Mouse (Mus musculus) hindlimb bud, embryonic 11.5 days (tissue): ENCODE data around the gene Rnf11.

Experiments
- DNase-seq: peaks from one replicate; pipeline ENCODE4 v3.0.0-alpha.2; 2012; ENCODE audit warnings: low read depth, low spot score; ENCODE audit errors: extremely low spot score

Rnf11 gene

DNA sequence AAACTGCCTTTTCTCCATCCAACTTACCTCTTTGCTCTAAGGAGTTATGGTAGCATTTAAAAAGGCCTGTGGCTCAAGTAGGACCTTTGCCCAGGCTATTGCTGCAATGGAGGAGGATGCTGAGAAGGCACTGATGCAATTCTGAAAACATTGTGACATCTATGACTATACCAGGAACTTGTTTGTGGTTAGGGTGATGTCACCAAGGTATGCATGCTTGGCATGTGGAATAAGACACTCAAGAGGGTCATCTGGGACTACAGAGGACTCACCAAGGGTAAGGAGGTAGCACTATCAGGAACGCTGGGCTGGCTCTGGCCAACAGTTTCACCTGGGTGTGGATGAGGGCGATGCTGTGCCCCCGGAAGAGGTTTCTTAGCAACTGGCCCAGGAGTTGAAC lies at the start of gene Rnf11:
TSS of gene Rnf11 (minus strand) at position 108 of the 400 bp plus-strand sequence.
- DNase-seq, result no peak

DNA sequence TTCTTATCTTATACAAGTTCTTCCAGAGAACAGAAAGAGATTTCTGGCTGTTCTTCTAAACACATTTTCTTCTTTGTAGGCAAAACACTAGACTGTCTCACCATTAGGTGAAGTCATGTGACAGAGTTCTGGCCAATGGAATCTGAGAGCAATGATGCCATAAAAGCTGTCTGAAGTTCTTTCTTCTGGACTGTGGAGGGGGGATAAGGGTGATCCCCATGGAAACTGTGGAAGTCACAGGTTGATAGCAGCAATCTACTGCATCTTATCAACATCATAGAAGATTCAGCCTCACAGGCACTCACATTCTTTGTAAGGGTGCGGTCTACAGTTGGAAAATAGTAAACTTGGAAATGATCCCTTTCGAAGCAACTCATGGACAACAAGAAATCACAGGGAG lies 46.6 kb upstream of the Rnf11 start, which contains the start of gene 4930522H14Rik:
TSS of gene 4930522H14Rik (minus strand) at position 187 of the 400 bp plus-strand sequence.
- no peak for DNase-seq

GRCm38 (mm10) chr4:109530245-109530816 lies 45.8 kb upstream of the Rnf11 start:
- DNase-seq, result no peak

DNA sequence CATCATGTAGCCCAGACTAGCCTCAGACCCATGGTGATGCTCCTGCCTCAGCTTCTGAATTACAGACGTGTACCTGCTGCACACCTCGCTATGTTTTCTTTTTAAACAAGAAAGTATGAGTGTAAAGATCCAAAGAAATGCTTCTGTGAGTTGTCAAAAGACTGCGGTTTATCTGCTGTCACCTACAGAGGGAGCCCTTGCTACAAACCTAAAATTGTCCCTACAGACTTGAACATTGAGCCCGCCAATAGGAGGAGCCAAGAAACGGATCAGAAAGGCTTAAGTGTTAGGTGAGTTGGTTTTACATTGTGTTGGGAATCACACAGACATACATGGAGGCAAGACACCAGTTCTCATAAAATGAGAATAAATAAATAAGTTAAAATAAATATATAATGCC lies 20.4 kb upstream of the Rnf11 start:
- DNase-seq, result peak; percentile 56

DNA sequence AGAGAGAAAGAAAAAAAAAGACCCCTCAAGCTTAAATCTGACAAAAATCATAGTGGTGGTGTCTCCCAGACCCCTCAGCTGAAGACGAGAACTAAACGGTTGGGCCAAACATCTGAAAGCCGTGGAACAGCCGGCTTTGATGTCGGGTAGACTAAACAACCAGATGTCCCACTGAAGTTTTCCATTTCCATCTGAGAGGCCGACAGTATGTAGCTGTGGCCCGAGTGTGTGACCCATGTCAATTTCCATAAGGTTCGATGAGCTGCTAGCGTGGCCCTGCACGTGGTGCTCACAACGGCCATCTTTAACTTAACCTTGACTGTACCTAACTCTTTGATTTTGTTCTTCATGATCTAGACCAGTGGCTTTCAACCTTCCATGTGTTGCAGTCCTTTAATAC lies 13.9 kb upstream of the Rnf11 start:
- DNase-seq, result no peak

DNA sequence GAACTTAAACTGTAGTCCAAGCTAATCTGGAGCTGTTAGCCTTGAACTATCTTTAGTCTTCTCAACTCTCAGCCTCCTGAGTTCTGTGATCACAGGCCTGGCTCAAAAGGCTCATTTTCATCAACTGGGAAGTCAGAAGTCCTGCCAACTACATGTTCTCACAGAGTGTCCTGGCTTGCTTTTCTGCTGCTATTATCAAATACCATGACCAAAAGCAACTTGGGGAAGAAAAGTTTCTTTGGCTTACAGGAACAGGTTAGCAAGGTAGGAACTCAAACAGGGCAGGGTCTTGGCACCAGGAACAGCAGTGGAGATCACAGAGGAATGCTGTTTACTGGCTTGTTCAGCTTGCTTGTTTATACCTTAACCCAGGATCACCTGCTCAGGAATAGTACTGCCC lies 9.1 kb upstream of the Rnf11 start:
- DNase-seq, result no peak

DNA sequence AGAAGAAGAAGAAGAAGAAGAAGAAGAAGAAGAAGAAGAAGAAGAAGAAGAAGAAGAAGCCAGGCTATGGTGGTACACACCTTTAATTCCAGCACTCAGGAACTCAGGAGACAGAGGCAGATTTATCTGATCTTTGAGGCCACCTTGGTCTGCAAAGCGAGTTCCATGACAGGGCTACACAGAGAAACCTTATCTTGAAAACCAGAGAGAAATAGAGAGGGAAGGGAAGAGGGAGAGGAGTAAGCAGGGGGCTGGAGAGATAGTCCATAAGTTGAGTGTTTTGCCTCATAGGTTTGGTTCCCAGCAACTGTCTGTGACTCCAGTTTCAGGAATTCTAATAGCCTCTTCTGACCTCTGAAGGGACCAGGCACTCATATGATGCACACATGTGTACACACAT lies 4.3 kb upstream of the Rnf11 start:
- DNase-seq, result no peak

DNA sequence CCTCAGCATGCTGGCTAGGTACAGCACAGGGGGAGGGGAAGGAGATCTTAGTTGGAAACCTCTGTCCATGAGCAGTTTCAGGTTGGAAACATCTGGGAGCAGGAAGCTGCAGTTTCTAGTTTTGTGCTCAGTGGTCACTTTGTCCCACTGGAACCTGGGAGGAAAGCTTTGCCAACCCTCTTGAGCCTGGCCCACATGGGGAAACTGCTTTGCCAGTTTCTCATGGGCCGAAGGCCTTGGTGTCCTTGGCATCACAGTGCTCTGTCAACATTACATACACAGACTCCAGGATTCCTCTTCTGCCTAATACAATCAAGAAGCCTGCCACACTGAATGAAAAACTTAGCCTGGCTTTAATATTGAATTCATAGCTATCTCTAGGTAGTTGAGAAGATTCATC lies 1.8 kb downstream of the Rnf11 start:
- DNase-seq, result no peak

DNA sequence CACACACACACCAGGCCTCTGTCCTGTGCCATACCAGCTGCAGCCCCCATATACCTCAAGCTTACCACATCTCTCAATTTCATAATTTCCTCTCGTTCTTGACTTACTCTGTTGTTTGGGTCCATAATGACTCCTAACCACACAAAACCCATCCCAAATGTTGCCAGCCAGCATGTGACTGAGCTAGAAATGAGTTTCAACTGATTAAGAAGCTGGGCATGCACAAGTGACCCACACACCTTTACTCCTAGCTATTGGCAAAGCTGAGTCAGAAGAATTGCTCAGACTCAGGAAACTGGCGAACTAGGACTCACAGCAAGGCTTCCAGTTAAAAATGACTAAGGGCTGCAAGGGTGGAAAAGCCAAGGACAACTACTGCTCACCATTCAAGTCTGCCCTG lies 3.1 kb downstream of the Rnf11 start:
- no peak for DNase-seq

- DNase-seq, result no peak
Measured at GRCm38 (mm10) chr4:109477454-109477853, 7.1 kb downstream of the Rnf11 start.

DNA sequence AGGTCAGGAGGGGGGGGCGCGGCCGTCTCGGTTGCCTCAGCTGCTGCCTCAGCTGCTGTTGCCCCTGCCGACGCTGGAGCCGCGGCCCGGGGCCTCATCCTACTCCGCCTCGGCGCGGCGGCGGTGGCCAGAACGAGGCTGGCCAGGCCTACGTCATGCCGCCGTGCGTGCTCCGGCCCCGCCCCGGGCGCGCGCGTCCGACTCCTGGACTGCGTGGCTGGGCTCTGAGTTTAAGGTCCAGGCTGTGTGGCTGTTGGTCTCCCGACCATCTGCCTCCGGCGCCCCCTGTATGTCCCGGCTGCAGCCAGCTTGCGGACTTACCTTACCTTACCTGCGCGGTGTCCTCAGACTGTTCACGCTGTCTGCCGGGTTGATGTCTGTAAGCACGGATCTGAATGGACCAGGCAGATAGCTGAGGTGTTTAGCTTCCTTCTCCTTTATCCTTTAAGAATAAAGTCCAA lies 7.9 kb downstream of the Rnf11 start:
- peak; percentile 37 for DNase-seq

DNA sequence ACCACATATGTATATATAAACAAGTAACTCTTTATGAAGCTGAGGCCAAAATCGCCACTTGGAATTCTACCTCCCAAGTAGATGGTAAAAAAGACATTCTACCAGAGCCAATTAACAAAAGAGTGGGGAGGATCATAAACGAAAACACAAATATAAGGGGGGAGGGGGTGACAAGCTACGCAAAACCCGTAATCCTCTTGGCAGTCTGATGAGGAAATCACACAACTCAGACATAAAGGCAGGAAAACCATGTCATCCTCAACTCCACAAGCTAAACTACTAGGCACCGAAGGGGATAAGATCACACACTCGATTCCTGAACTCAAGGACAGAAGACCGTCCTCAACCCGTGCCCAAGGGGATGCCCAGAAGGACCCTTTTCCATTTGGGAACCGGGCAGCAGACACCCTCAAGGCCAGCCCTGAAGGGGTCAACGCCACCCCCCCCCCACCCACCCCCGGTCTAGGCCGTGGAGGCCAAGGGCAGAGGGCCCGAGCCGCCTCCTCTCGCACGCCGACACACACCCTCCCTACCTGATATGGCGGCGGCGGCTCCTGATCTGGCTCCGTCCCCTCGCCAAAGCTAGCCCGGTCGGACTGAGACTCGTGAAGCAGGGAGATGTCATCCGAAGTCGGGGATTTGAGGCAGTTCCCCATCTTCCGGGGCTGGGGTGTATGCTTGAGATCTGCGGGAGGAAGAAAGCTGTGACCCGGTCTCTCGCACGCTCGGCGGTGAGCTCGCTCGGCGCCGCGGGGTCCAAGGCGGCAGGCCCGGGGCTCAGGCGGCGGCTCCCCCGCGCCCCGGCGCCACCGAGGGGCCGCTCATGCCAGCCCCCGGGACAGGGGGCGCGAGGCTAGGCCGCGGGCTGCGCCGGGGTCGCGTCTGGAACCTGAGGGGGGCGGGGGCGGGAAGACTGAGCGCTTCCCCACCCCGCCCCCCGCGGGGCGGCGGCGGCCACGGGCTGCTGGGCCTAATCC lies 8.7 kb downstream of the Rnf11 start:
- no peak for DNase-seq

GRCm38 (mm10) chr4:109475078-109475477 lies 9.4 kb downstream of the Rnf11 start:
- no peak for DNase-seq

GRCm38 (mm10) chr4:109472566-109472965 lies 12.0 kb downstream of the Rnf11 start:
- DNase-seq, result no peak

DNA sequence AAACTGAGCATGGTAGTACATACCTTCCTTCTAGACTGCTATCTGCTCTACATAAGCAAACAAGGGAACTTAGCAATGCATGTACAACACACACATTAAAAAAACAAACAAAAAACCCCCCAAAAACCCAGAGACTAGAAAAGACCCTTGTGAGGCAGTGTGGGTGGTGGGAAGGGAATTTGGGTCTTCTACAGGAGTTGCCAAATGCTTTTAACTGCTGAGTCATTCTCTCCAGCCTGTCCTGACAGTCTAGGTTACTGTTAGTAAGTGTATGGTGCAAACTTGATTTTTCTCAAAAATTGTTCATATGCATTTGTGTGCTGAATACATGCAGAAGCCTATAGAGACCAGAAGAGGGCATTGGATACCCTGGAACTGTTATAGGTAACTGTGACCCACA lies 12.9 kb downstream of the Rnf11 start:
- no peak for DNase-seq

GRCm38 (mm10) chr4:109467687-109468086 lies 16.8 kb downstream of the Rnf11 start:
- no peak for DNase-seq

- no peak for DNase-seq
Measured at GRCm38 (mm10) chr4:109463892-109464291, 20.6 kb downstream of the Rnf11 start.

DNA sequence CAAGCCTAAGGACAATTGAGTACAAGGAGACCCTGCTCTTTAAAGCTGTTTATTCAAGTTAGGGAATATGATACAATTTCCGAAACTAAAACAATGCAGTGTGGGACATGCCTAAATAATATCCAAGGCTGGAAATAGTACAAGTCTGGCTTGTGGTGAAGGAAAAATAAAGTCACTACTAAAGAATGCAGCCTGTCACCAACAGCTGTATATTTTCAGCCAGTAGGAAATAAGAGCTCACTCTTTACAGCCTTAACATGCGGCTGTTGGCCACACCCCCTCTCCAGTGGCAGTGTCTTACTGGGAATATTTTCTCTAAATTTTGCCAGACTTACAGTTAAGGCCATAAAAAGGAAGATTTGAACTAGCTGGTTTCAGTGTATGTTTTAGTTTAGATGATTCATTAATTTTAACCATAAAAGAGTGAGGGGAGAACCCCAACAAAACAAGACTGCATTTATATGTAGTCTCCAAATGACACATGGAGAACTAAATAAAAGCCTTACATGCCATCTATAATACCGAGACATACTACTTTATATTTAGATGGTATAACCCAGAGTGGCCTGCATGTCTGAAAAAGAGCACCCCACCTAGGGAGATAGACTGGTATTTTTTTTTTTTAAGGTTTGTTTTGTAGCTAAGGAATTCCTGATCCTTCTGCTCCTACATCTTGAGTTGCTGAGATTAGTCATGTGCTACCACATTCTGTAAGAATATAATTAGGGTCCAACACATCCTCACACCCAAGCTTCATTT lies 23.9 kb downstream of the Rnf11 start:
- DNase-seq, result no peak

GRCm38 (mm10) chr4:109456821-109457220 lies 27.7 kb downstream of the Rnf11 start:
- DNase-seq, result no peak

- DNase-seq, result no peak
Measured at GRCm38 (mm10) chr4:109448531-109448930, 36.0 kb downstream of the Rnf11 start.

DNA sequence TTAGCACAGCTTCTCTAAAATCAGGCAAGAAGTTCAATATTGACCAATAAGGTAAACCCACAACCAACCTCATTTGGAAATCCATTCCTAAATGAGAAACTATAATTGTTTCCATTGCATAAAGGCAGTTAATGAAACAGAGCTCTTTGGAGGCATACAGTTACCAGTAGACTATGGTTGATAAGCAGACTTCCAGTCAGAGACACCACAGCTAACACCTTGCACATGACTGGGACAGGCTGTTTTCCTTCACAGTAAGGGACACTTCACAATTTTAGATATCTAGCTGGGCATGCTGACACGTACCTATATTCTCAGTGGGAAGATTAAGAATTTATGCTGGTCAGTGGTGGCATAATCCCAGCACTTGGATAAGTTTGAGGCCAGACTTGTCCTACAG lies 38.6 kb downstream of the Rnf11 start:
- no peak for DNase-seq
